25 mouse cellular contexts compared by ENCODE assay signal in the genomic region with DNA sequence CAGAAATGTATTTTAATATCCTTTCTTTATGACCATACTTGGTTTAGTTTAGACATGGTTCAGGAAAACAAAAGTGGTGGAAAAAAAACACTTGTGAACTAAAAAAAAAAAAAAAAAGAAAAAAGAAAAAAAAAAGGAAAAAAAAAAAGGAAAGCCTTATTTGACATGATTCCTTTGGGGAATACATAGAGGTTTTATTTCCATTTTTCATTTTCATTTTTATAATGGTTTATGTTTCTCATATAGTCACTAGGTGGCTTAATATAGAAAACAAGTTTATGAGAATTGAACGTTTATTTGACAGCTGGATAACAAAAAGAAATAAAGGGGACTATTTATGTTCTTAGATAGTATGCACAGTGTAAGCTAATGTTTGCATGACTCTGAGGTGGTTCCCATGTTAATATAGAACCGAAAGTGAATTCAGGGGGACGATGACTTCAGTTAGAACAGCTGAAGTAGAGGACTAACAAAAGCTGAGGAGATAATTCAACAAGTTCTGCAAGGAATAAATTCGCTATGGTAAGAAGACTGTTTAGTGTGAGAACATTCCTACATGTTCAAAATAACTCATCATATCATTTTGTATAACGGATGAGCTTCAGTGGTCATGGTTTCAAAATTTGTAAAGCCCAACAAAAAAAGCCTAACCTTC. TPM values are rescaled to one million over a fixed set of nuclear protein-coding genes. Genes with fewer than 3 reads are reported as not detected.
DNase-seq lines count a peak whose midpoint lies in the region; TF ChIP-seq lines count a peak whose summit lies in the region.
"Had no signal": no experiment of that assay in that cellular context is flagged by ENCODE, and none has a peak within 500 bp of the region (broad histone marks: within the 10 kb centered on the region; RNA-seq: fewer than 3 reads in every experiment).

No protein-coding gene starts in this region.

- dilution Hi-C loops in CH12.LX (cut with MboI; ENCODE audit: extremely low pct_ligation_motif_present, extremely low pct_unique_long_range_greater_than_20kb, low sequenced_read_pairs): no loop called here

- H3K4me2 ChIP-seq in CH12.LX (ENCODE audit: insufficient read depth, low read depth, poor library complexity, severe bottlenecking): peak overlapping the region; percentile 91
- H3K4me2 ChIP-seq: embryonic facial prominence, embryonic 12.5 days; forebrain, embryonic 13.5 days; forebrain, embryonic 15.5 days had no signal

- no peaks in the 10 kb centered on the region for H3K9me3 ChIP-seq in CH12.LX (replicated peaks; ENCODE audit: low read length)
- H3K9me3 ChIP-seq: embryonic facial prominence, embryonic 10.5 days; embryonic facial prominence, embryonic 12.5 days; forebrain, embryonic 13.5 days; forebrain, embryonic 15.5 days had no signal

- in situ Hi-C loops in CH12.LX (cut with MboI; ENCODE audit: low pct_ligation_motif_present, low pct_unique_long_range_greater_than_20kb, low sequenced_read_pairs): loop anchor here (25.0 kb wide), 1 partner anchor 463 kb away; no protein-coding TSS in a partner anchor

- H3K36me3 ChIP-seq in CH12.LX (replicated peaks in 1 of 2; ENCODE audit: control insufficient read depth in 1 of 2, insufficient read depth in 1 of 2, low read length in 1 of 2): peaks cover 0 to 2% of the 10 kb centered on the region in 2 experiments
- H3K36me3 ChIP-seq in splenic B cell, adult 2 months (ENCODE audit: control insufficient read depth, insufficient read depth, low read length, poor library complexity, severe bottlenecking): no peaks in the 10 kb centered on the region
- no peaks in the 10 kb centered on the region for H3K36me3 ChIP-seq in heart, adult 2 months (ENCODE audit: control insufficient read depth, insufficient read depth, low read length)
- H3K36me3 ChIP-seq: embryonic facial prominence, embryonic 10.5 days; embryonic facial prominence, embryonic 12.5 days; forebrain, embryonic 15.5 days had no signal

- H3K4me1 ChIP-seq in CH12.LX (ENCODE audit: control insufficient read depth in 1 of 2, insufficient read depth in 2 of 2): peaks cover 0 to 8% of the 10 kb centered on the region in 2 experiments; a peak in 2 of 4 replicates
- H3K4me1 ChIP-seq in heart, adult 2 months (ENCODE audit: control insufficient read depth, insufficient read depth, low read length): no peaks in the 10 kb centered on the region
- H3K4me1 ChIP-seq: embryonic facial prominence, embryonic 10.5 days; embryonic facial prominence, embryonic 12.5 days; forebrain, embryonic 13.5 days; forebrain, embryonic 15.5 days had no signal

- intact Hi-C loops in heart, adult 2 months (cut with DNase I): loop anchor here (10.0 kb wide), 1 partner anchor 175 kb away; no protein-coding TSS in a partner anchor

- DNase-seq in A20 (ENCODE audit: low read depth, low spot score): peak; percentile 52
- DNase-seq in CH12.LX (ENCODE audit: extremely low read depth): peak; percentile 26
- peak; percentile 43 for DNase-seq in MEL-GATA-1-ER (ENCODE audit: extremely low read depth, low read depth)
- DNase-seq in splenic B cell, adult 2 months (ENCODE audit: low read depth, low spot score): peak; percentile 21
- no peak for DNase-seq in lung, postnatal 36 days
- no peak for DNase-seq in cerebellum, adult 8-10 months
- no peak for DNase-seq in heart, adult 2 months
- DNase-seq: adrenal gland, adult 2 months; adrenal gland, postnatal 10 days; adrenal gland, postnatal 25 days; B cell, adult 2 months; cerebellum, adult 11 months; cerebellum, adult 18-20 months; cerebellum, adult 9-10 months; cerebellum, postnatal 10 days; cerebellum, postnatal 25 days; forebrain, postnatal 0 days had no signal

- 74% methylated on average over 5 of the region's 5 CpGs for WGBS in heart, adult 2 months

- H3K79me2 ChIP-seq in CH12.LX (replicated peaks; ENCODE audit: control insufficient read depth, extremely low read depth, insufficient read depth, poor library complexity, severe bottlenecking): no peaks in the 10 kb centered on the region
- H3K79me2 ChIP-seq in heart, adult 2 months (replicated peaks; ENCODE audit: control insufficient read depth, insufficient read depth, low read length): no peaks in the 10 kb centered on the region

- no peak; the same call in 1 of the 2 replicates for TF ChIP-seq EP300 in CH12.LX (IDR thresholded peaks at IDR 0.05; ENCODE audit: low read length)
- no peak for TF ChIP-seq EP300 in heart, adult 2 months (IDR thresholded peaks at IDR 0.05; ENCODE audit: insufficient read depth, low read depth, low read length)

- TF ChIP-seq CTCF in CH12.LX (conservative IDR thresholded peaks at IDR 0.05 in 1 of 2, IDR thresholded peaks at IDR 0.05 in 1 of 2; ENCODE audit: low read depth in 2 of 2, low read length in 2 of 2): no peak
- TF ChIP-seq CTCF in heart, adult 2 months (IDR thresholded peaks at IDR 0.05): no peak

- peak overlapping the region; percentile 18 for H3K9ac ChIP-seq in CH12.LX (ENCODE audit: insufficient read depth, low read depth)
- no peak overlapping the region for H3K9ac ChIP-seq in heart, adult 2 months (ENCODE audit: low read depth, low read length)
- H3K9ac ChIP-seq: embryonic facial prominence, embryonic 12.5 days; forebrain, embryonic 13.5 days; forebrain, embryonic 15.5 days; forebrain, postnatal 0 days had no signal

- no peak for TF ChIP-seq RAD21 in CH12.LX (IDR thresholded peaks at IDR 0.05; ENCODE audit: low read depth, low read length)

- no peaks in the 10 kb centered on the region for H3K27me3 ChIP-seq in CH12.LX (replicated peaks)
- H3K27me3 ChIP-seq in splenic B cell, adult 2 months (ENCODE audit: control insufficient read depth, insufficient read depth, low read length, poor library complexity, severe bottlenecking): no peaks in the 10 kb centered on the region; the same call in 1 of the 2 replicates
- H3K27me3 ChIP-seq in heart, adult 2 months (ENCODE audit: control insufficient read depth, insufficient read depth, low read length): no peaks in the 10 kb centered on the region
- H3K27me3 ChIP-seq: embryonic facial prominence, embryonic 12.5 days; forebrain, embryonic 13.5 days; forebrain, embryonic 15.5 days had no signal

- H3K4me3 ChIP-seq in CH12.LX (replicated peaks in 1 of 3; ENCODE audit: low read depth in 2 of 3, low read length in 2 of 3, poor library complexity in 1 of 3): peak overlapping the region in 1 of 3 experiments; percentile 28
- no peak overlapping the region for H3K4me3 ChIP-seq in heart, adult 2 months
- H3K4me3 ChIP-seq: embryonic facial prominence, embryonic 10.5 days; embryonic facial prominence, embryonic 12.5 days; forebrain, embryonic 13.5 days; forebrain, embryonic 15.5 days had no signal

- no peak overlapping the region for H3K27ac ChIP-seq in CH12.LX (ENCODE audit: insufficient read depth, low read depth)
- no peak overlapping the region for H3K27ac ChIP-seq in heart, adult 2 months
- H3K27ac ChIP-seq: embryonic facial prominence, embryonic 10.5 days; embryonic facial prominence, embryonic 12.5 days; forebrain, embryonic 13.5 days; forebrain, embryonic 15.5 days had no signal

- TF ChIP-seq POLR2A in CH12.LX (IDR thresholded peaks at IDR 0.05; ENCODE audit: low read depth, low read length): no peak
- no peak for TF ChIP-seq POLR2A in heart, adult 2 months (IDR thresholded peaks at IDR 0.05; ENCODE audit: insufficient read depth, low read depth, low read length)

TF ChIP-seq in CH12.LX, 34 proteins besides CTCF, POLR2A, EP300 and RAD21:
- TF ChIP-seq ZNF384 (IDR thresholded peaks at IDR 0.05; ENCODE audit: low read depth, low read length): peak; percentile 71; the same call in 1 of the 2 replicates
- TF ChIP-seq ETS1 (conservative IDR thresholded peaks at IDR 0.05; ENCODE audit: low read depth, low read length): peak; percentile 38
- TF ChIP-seq USF2 (conservative IDR thresholded peaks at IDR 0.05; ENCODE audit: low read depth, low read length): no peak
- TF ChIP-seq JUND (conservative IDR thresholded peaks at IDR 0.05; ENCODE audit: low read depth, low read length): no peak; the same call in 1 of the 2 replicates
- no peak for TF ChIP-seq SMC3 (IDR thresholded peaks at IDR 0.05; ENCODE audit: low read depth, low read length)
- no peak for TF ChIP-seq CHD2 (IDR thresholded peaks at IDR 0.05; ENCODE audit: low read length)
- TF ChIP-seq USF1 (IDR thresholded peaks at IDR 0.05; ENCODE audit: low read depth, low read length): no peak
- no peak for TF ChIP-seq HCFC1 (IDR thresholded peaks at IDR 0.05; ENCODE audit: low read depth, low read length)
- TF ChIP-seq IRF4 (IDR thresholded peaks at IDR 0.05; ENCODE audit: low read depth, low read length): peak; percentile 58; the same call in 1 of the 2 replicates
- no peak for TF ChIP-seq POLR2AphosphoS2 (IDR thresholded peaks at IDR 0.05; ENCODE audit: low read depth, low read length)
- no peak for TF ChIP-seq ZKSCAN1 (IDR thresholded peaks at IDR 0.05; ENCODE audit: borderline replicate concordance, low read depth, low read length)
- TF ChIP-seq RCOR1 (conservative IDR thresholded peaks at IDR 0.05; ENCODE audit: low read depth, low read length): no peak
- TF ChIP-seq SIN3A (IDR thresholded peaks at IDR 0.05; ENCODE audit: low read length): 0 out of 2 replicates have a peak, but pooled peaks have one; percentile 38
- 0 out of 2 replicates have a peak, but pooled peaks have one; percentile 16 for TF ChIP-seq MEF2A (IDR thresholded peaks at IDR 0.05; ENCODE audit: borderline replicate concordance, low read depth, low read length)
- no peak for TF ChIP-seq BHLHE40 (IDR thresholded peaks at IDR 0.05; ENCODE audit: low read depth, low read length)
- TF ChIP-seq MXI1 (IDR thresholded peaks at IDR 0.05; ENCODE audit: low read depth, low read length): no peak
- no peak; the same call in 1 of the 2 replicates for TF ChIP-seq NELFE (IDR thresholded peaks at IDR 0.05; ENCODE audit: low read depth, low read length)
- TF ChIP-seq KAT2A (IDR thresholded peaks at IDR 0.05; ENCODE audit: insufficient replicate concordance, low read length): no peak

RNA-seq across cellular contexts. Expression of gene Gcg, which starts 33.6 kb away (rescaled TPM):
- 0.13 and 0.17 TPM in 2 replicates for total RNA-seq in CH12.LX (2012; rRNA removed)
- 0.31 TPM in 1 of 2 replicates, not detected in the other for total RNA-seq in CH12.LX (2014; rRNA removed)
- polyA plus RNA-seq in CH12.LX (2012; ENCODE audit: insufficient read length, low read depth): 0.38 TPM in 1 of 2 replicates, not detected in the other
- total RNA-seq in heart, adult 2 months (2021): not detected
- polyA plus RNA-seq in heart, adult 2 months (2012; rRNA removed): not detected in 2 replicates
- total RNA-seq: adrenal gland, adult 2 months; adrenal gland, postnatal 10 days; adrenal gland, postnatal 25 days; ES-E14 had no signal
- polyA plus RNA-seq: adrenal gland, adult 2 months; CD4-positive, CD25-positive, alpha-beta regulatory T cell, adult 4 months; cortical plate, adult 2 months; embryonic facial prominence, embryonic 10.5 days; forebrain, embryonic 11.5 days had no signal

RNA-seq across cellular contexts. Expression of gene Dpp4, which starts 37.8 kb away (rescaled TPM):
- total RNA-seq in CH12.LX (2012; rRNA removed) (2.4 and 3.6 TPM in 2 replicates), CH12.LX (2014; rRNA removed) (0.04 and 0.08 TPM in 2 replicates)
- 0.29 and 0.61 TPM in 2 replicates for polyA plus RNA-seq in CH12.LX (2012; ENCODE audit: insufficient read length, low read depth)
- total RNA-seq in heart, adult 2 months (2021): 1 to 10 TPM; 4.1 to 4.2 TPM
- 2.4 and 4.5 TPM in 2 replicates for polyA plus RNA-seq in heart, adult 2 months (2012; rRNA removed)

Comparison
In these comparisons a context has a peak if more than half of its experiments do, and no peak if none do; other contexts are left out.
1. DNase-seq: peak in A20 (single experiment), CH12.LX (single experiment), MEL-GATA-1-ER (single experiment) and splenic B cell, adult 2 months (single experiment); none in lung, postnatal 36 days (single experiment), cerebellum, adult 8-10 months (single experiment) and heart, adult 2 months (0 of 2).